Mouse (Mus musculus) embryonic facial prominence, embryonic 11.5 days (tissue): ENCODE data around the gene Grb7. TPM values are rescaled to one million over a fixed set of nuclear protein-coding genes. Genes with fewer than 3 reads are reported as not detected.

Experiments
- ATAC-seq: fragments of 200-750 bp; cut with Nextera tagmentation; replicated peaks from 2 replicates; pipeline ENCODE4 v1.8.0; 2017; ENCODE audit warnings: low read depth; ENCODE audit not compliant: insufficient number of reproducible peaks, low FRiP score, low TSS enrichment
- DNase-seq: peaks from one replicate; pipeline ENCODE4 v3.0.0-alpha.2; 2015; ENCODE audit warnings: low spot score
- H3K27ac ChIP-seq: fragments of 300-500 bp; sonication (generic); replicated peaks from 2 replicates; pipeline ENCODE4 v1.5.1; 2014; ENCODE audit warnings: mild to moderate bottlenecking, low read depth, low read length, control low read depth
- H3K27me3 ChIP-seq: fragments of 300-500 bp; sonication (generic); 2 replicates; pipeline ENCODE4 v1.6.1; 2014; ENCODE audit warnings: mild to moderate bottlenecking, low read length, moderate library complexity, mixed read lengths; ENCODE audit not compliant: control insufficient read depth, insufficient read depth
- H3K36me3 ChIP-seq: fragments of 300-500 bp; sonication (generic); replicated peaks from 2 replicates; pipeline ENCODE4 v1.6.1; 2014; ENCODE audit warnings: low read depth, mild to moderate bottlenecking, low read length, moderate library complexity, mixed read lengths; ENCODE audit not compliant: control insufficient read depth, insufficient read depth
- H3K4me1 ChIP-seq: fragments of 300-500 bp; sonication (generic); 2 replicates; pipeline ENCODE4 v1.6.1; 2014; ENCODE audit warnings: low read length, mixed read lengths; ENCODE audit not compliant: control insufficient read depth, insufficient read depth
- H3K4me2 ChIP-seq: fragments of 300-500 bp; sonication (generic); 2 replicates; pipeline ENCODE4 v1.6.1; 2014; ENCODE audit warnings: low read depth, mild to moderate bottlenecking, control low read depth, low read length, moderate library complexity
- H3K4me3 ChIP-seq: fragments of 300-500 bp; sonication (generic); 2 replicates; pipeline ENCODE4 v1.5.1; 2014; ENCODE audit warnings: low read depth, low read length, control low read depth
- H3K9ac ChIP-seq: fragments of 300-500 bp; sonication (generic); replicated peaks from 2 replicates; pipeline ENCODE4 v1.6.1; 2014; ENCODE audit warnings: mild to moderate bottlenecking, control low read depth, low read length
- H3K9me3 ChIP-seq: fragments of 300-500 bp; sonication (generic); replicated peaks from 2 replicates; pipeline ENCODE4 v1.6.1; 2016; ENCODE audit warnings: mild to moderate bottlenecking, low read length, inconsistent platforms, mixed read lengths; ENCODE audit not compliant: control insufficient read depth
- WGBS: fragments of 180-500 bp; shearing (Covaris S2); extraction: QIAGEN DNeasy Blood & Tissue Kit; methylation state at CpG from one replicate; pipeline ENCODE4 v1.1.7; 2014; 5-methylcytosine and 5-hydroxymethylcytosine counted together
- polyA plus RNA-seq: library from polyadenylated mRNA; unstranded; fragments of >200 nt; fragmentation: Nextera tagmentation; extraction: Ambion mirVana; gene quantifications from 2 replicates; pipeline ENCODE4 v1.2.1, GENCODE M21; 2014

Grb7 gene
- polyA plus RNA-seq, 1 experiment from 2014 or later = 8.5 TPM

- H3K4me1 ChIP-seq = no peaks in the 10 kb centered on the region; the same call in 1 of the 2 replicates
These were observed 33.3 kb upstream of the Grb7 start for GRCm38 (mm10) chr11:98412797-98413301.

GRCm38 (mm10) chr11:98413731-98414130 lies 32.5 kb upstream of the Grb7 start:
- no peak for ATAC-seq
- Histone ChIP-seq H3K36me3 (no peaks in the 10 kb centered on the region), H3K9me3 (no peaks in the 10 kb centered on the region), H3K4me3 (peak overlapping the region; percentile 89), H3K27me3 (no peaks in the 10 kb centered on the region), H3K9ac (peak overlapping the region; percentile 87), H3K27ac (no peak overlapping the region), H3K4me2 (peak overlapping the region; percentile 85), H3K4me1 (no peaks in the 10 kb centered on the region; the same call in 1 of the 2 replicates)
- no peak for DNase-seq
- WGBS = 18% methylated on average over 7 of the region's 7 CpGs

More at GRCm38 (mm10) chr11:98412797-98413301, 33.3 kb upstream of the Grb7 start:
- no peaks in the 10 kb centered on the region for H3K27me3 ChIP-seq
- peak overlapping the region; percentile 75 for H3K27ac ChIP-seq
- H3K9ac ChIP-seq = peak overlapping the region; percentile 87
- no peaks in the 10 kb centered on the region for H3K9me3 ChIP-seq
- DNase-seq (peak; percentile 68), ATAC-seq (peak; percentile 26; the same call in 1 of the 2 replicates)
- H3K4me2 ChIP-seq = peak overlapping the region; percentile 85
- no peaks in the 10 kb centered on the region for H3K36me3 ChIP-seq
- peak overlapping the region; percentile 89 for H3K4me3 ChIP-seq
- WGBS = under 1% methylated on average over 40 of the region's 40 CpGs

- 21% methylated on average over 2 of the region's 2 CpGs for WGBS
- Histone ChIP-seq H3K4me3 (peak overlapping the region; percentile 89), H3K27ac (no peak overlapping the region), H3K36me3 (no peaks in the 10 kb centered on the region; the same call in 1 of the 2 replicates), H3K4me2 (peak overlapping the region; percentile 85), H3K9ac (no peak overlapping the region; the same call in 1 of the 2 replicates), H3K4me1 (no peaks in the 10 kb centered on the region), H3K9me3 (no peaks in the 10 kb centered on the region), H3K27me3 (no peaks in the 10 kb centered on the region)
- DNase-seq (no peak), ATAC-seq (no peak)
These were observed 32.0 kb upstream of the Grb7 start for GRCm38 (mm10) chr11:98414162-98414561.

DNA sequence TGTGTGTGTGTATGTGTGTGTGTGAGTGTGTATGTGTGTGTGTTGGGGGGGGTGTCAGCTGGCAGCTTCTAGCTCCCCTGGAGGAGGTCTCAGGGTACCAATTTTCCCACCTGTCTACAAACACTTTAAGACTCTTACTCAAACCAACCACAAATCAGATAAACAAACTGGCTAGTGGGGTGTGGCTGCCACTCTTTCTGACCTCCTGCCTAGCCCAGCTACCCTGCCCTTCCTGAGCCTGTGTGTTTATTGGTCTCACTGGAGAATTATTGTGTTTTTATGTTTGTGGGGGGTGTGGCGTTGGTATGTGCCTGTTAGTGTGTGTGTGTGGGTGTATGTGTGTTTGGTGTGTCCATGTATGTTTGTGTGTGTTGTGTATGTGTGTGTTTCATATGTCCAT lies 29.1 kb upstream of the Grb7 start:
- no peak for DNase-seq
- 76% methylated on average over 1 of the region's 1 CpGs for WGBS

DNA sequence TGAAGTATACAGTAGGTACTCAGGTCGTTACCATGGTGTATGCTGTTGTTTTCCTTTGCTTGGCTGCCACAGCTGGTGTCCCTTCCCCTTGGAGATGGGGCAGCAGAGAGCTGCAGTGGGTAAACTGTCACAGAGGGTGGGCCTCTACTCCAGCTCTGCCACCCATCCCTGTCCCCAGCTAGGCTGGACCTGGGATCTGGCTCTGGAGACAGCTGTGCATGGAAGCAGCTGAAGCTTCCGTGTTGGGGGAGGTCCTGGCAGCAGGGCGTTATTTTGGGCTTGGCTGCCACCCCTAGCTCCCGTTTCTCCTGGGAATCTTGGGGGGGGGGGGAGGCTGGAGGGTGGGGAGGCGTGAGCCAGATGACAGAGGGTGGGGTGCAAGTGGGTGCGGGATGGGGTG lies 27.9 kb upstream of the Grb7 start:
- H3K27ac ChIP-seq = no peak overlapping the region
- 73% methylated on average over 6 of the region's 6 CpGs for WGBS
- no peak for ATAC-seq
- H3K4me3 ChIP-seq = no peak overlapping the region
- H3K4me2 ChIP-seq = no peak overlapping the region
- H3K27me3 ChIP-seq = no peaks in the 10 kb centered on the region
- no peaks in the 10 kb centered on the region; the same call in none of the 2 replicates for H3K36me3 ChIP-seq
- no peak for DNase-seq
- H3K9me3 ChIP-seq = no peaks in the 10 kb centered on the region
- no peak overlapping the region for H3K9ac ChIP-seq
- H3K4me1 ChIP-seq = no peaks in the 10 kb centered on the region

More for the DNA sequence above, 29.1 kb upstream of the Grb7 start:
- no peak overlapping the region for H3K27ac ChIP-seq
- H3K9ac ChIP-seq = no peak overlapping the region
- ATAC-seq = no peak
- H3K4me2 ChIP-seq = no peak overlapping the region
- no peaks in the 10 kb centered on the region for H3K27me3 ChIP-seq
- H3K4me1 ChIP-seq = no peaks in the 10 kb centered on the region
- H3K4me3 ChIP-seq = no peak overlapping the region
- no peaks in the 10 kb centered on the region for H3K9me3 ChIP-seq
- no peaks in the 10 kb centered on the region; the same call in 1 of the 2 replicates for H3K36me3 ChIP-seq

GRCm38 (mm10) chr11:98418939-98419547 lies 27.2 kb upstream of the Grb7 start:
- WGBS = 82% methylated on average over 10 of the region's 10 CpGs
- Histone ChIP-seq H3K4me1 (no peaks in the 10 kb centered on the region), H3K9me3 (no peaks in the 10 kb centered on the region), H3K36me3 (no peaks in the 10 kb centered on the region; the same call in none of the 2 replicates), H3K4me2 (no peak overlapping the region), H3K4me3 (no peak overlapping the region), H3K9ac (no peak overlapping the region), H3K27ac (no peak overlapping the region), H3K27me3 (no peaks in the 10 kb centered on the region)
- ATAC-seq (no peak), DNase-seq (no peak)

GRCm38 (mm10) chr11:98426592-98426991 lies 19.6 kb upstream of the Grb7 start:
- no peak for DNase-seq
- Histone ChIP-seq H3K4me2 (no peak overlapping the region), H3K4me3 (no peak overlapping the region), H3K27ac (no peak overlapping the region), H3K4me1 (no peaks in the 10 kb centered on the region), H3K9me3 (no peaks in the 10 kb centered on the region), H3K9ac (no peak overlapping the region), H3K36me3 (no peaks in the 10 kb centered on the region; the same call in 1 of the 2 replicates), H3K27me3 (no peaks in the 10 kb centered on the region)
- no peak for ATAC-seq
- WGBS = 93% methylated on average over 7 of the region's 7 CpGs

GRCm38 (mm10) chr11:98428436-98428835 lies 17.8 kb upstream of the Grb7 start:
- no peak for DNase-seq
- Histone ChIP-seq H3K9me3 (no peaks in the 10 kb centered on the region), H3K27me3 (no peaks in the 10 kb centered on the region), H3K9ac (no peak overlapping the region), H3K4me2 (no peak overlapping the region), H3K4me1 (no peaks in the 10 kb centered on the region), H3K27ac (no peak overlapping the region), H3K4me3 (no peak overlapping the region), H3K36me3 (no peaks in the 10 kb centered on the region; the same call in 1 of the 2 replicates)
- WGBS = 91% methylated on average over 5 of the region's 5 CpGs
- ATAC-seq = no peak
